Comparison of ENCODE assay signal across 9 mouse cellular contexts in genomic region chr17:29057961-29058360, GRCm38 (mm10). TPM values are rescaled to one million over a fixed set of nuclear protein-coding genes. Genes with fewer than 3 reads are reported as not detected.
DNase-seq lines count a peak whose midpoint lies in the region; ATAC-seq lines count a peak whose summit lies in the region.
"Had no signal": no experiment of that assay in that cellular context is flagged by ENCODE, and none has a peak within 500 bp of the region (broad histone marks: within the 10 kb centered on the region; RNA-seq: fewer than 3 reads in every experiment).

No protein-coding gene starts in this region.

- intact Hi-C loops in gastrocnemius, postnatal 14 days (cut with DNase I; ENCODE audit: low total_unique reads): no loop called here

- peaks cover 47% of the 10 kb centered on the region for H3K4me1 ChIP-seq in hindbrain, embryonic 10.5 days (replicated peaks)
- H3K4me1 ChIP-seq in hindbrain, embryonic 16.5 days (ENCODE audit: control insufficient read depth, insufficient read depth, low read depth, low read length): peaks cover 13% of the 10 kb centered on the region

- peak overlapping the region; percentile 31; the same call in 1 of the 2 replicates for H3K27ac ChIP-seq in hindbrain, embryonic 10.5 days
- no peak overlapping the region for H3K27ac ChIP-seq in hindbrain, embryonic 16.5 days (ENCODE audit: low read depth, low read length)

- no peak overlapping the region for H3K4me3 ChIP-seq in hindbrain, embryonic 10.5 days
- no peak overlapping the region for H3K4me3 ChIP-seq in hindbrain, embryonic 16.5 days (ENCODE audit: low read length)

- no peak for ATAC-seq in hindbrain, embryonic 16.5 days
- no peak for ATAC-seq in erythroid progenitor cell, adult 5-6 weeks (replicated peaks; ENCODE audit: low FRiP score, poor library complexity, severe bottlenecking)
- ATAC-seq in activated CD4-positive, CD25-positive, alpha-beta regulatory T cell, adult 4 months: no peak

- H3K9ac ChIP-seq in hindbrain, embryonic 16.5 days (ENCODE audit: low read depth, low read length): no peak overlapping the region

- H3K4me2 ChIP-seq in hindbrain, embryonic 16.5 days (ENCODE audit: low read length): no peak overlapping the region

- DNase-seq in hindbrain, embryonic 10.5 days (ENCODE audit: low spot score): no peak
- DNase-seq in thymus, postnatal 36 days: peak; percentile 39 to 56
- no peak for DNase-seq in thymus, postnatal 0 days (ENCODE audit: low spot score)
- peak; percentile 78 for DNase-seq in gastrocnemius, postnatal 14 days
- no peak for DNase-seq in layer of hippocampus, postnatal 25 days (ENCODE audit: extremely low spot score in 1 of 2, low spot score in 1 of 2)
- DNase-seq: cerebellum, adult 18-20 months had no signal

- no peaks in the 10 kb centered on the region for H3K9me3 ChIP-seq in hindbrain, embryonic 10.5 days
- H3K9me3 ChIP-seq in hindbrain, embryonic 16.5 days (ENCODE audit: control insufficient read depth, low read length): no peaks in the 10 kb centered on the region

- H3K36me3 ChIP-seq in hindbrain, embryonic 10.5 days: no peaks in the 10 kb centered on the region
- no peaks in the 10 kb centered on the region for H3K36me3 ChIP-seq in hindbrain, embryonic 16.5 days (ENCODE audit: control insufficient read depth, insufficient read depth, low read length)

- no peaks in the 10 kb centered on the region for H3K27me3 ChIP-seq in hindbrain, embryonic 10.5 days (ENCODE audit: insufficient read depth, poor library complexity, severe bottlenecking)
- H3K27me3 ChIP-seq in hindbrain, embryonic 16.5 days (replicated peaks; ENCODE audit: control insufficient read depth, insufficient read depth, low read length): no peaks in the 10 kb centered on the region

- 80% methylated on average over 10 of the region's 10 CpGs for WGBS in hindbrain, embryonic 10.5 days
- WGBS in hindbrain, embryonic 16.5 days: 66% methylated on average over 10 of the region's 10 CpGs

RNA-seq across cellular contexts. Expression of gene Srsf3, which starts 25.5 kb away (rescaled TPM):
- polyA plus RNA-seq in hindbrain, embryonic 10.5 days (2016; fragmentation: Nextera tagmentation; extraction: Ambion mirVana): 723 and 795 TPM in 2 replicates
- 356 and 408 TPM in 2 replicates for polyA plus RNA-seq in hindbrain, embryonic 16.5 days (2015; fragmentation: Nextera tagmentation; extraction: Ambion mirVana)
- 723 and 729 TPM in 2 replicates for polyA plus RNA-seq in thymus, postnatal 0 days (2015; fragmentation: Nextera tagmentation; extraction: Ambion mirVana)
- 10 to 100 TPM; 50.7 to 52.3 TPM for total RNA-seq in gastrocnemius, postnatal 14 days (2021)
- total RNA-seq in erythroid progenitor cell, adult 5-6 weeks (2015; ENCODE audit: low replicate concordance): 336 and 352 TPM in 2 replicates
- total RNA-seq in erythroid progenitor cell, adult 5-6 weeks (2017; ENCODE audit: low replicate concordance): 441 and 499 TPM in 2 replicates
- 100 to 1,000 TPM; 265 to 364 TPM for polyA plus RNA-seq in activated CD4-positive, CD25-positive, alpha-beta regulatory T cell, adult 4 months (2017; shearing (Covaris generic))
- total RNA-seq in layer of hippocampus, postnatal 25 days (2021): 100 to 1,000 TPM; 125 to 140 TPM

RNA-seq across cellular contexts. Expression of gene Cdkn1a, which starts 32.8 kb away (rescaled TPM):
- 29.9 and 36.0 TPM in 2 replicates for polyA plus RNA-seq in hindbrain, embryonic 10.5 days (2016; fragmentation: Nextera tagmentation; extraction: Ambion mirVana)
- 138 and 184 TPM in 2 replicates for polyA plus RNA-seq in hindbrain, embryonic 16.5 days (2015; fragmentation: Nextera tagmentation; extraction: Ambion mirVana)
- 39.3 and 39.7 TPM in 2 replicates for polyA plus RNA-seq in thymus, postnatal 0 days (2015; fragmentation: Nextera tagmentation; extraction: Ambion mirVana)
- total RNA-seq in gastrocnemius, postnatal 14 days (2021): 10 to 100 TPM; 24.1 to 70.7 TPM
- total RNA-seq in erythroid progenitor cell, adult 5-6 weeks (2015; ENCODE audit: low replicate concordance): 0.84 and 2.5 TPM in 2 replicates
- total RNA-seq in erythroid progenitor cell, adult 5-6 weeks (2017; ENCODE audit: low replicate concordance): 2.3 TPM in 1 of 2 replicates, not detected in the other
- polyA plus RNA-seq in activated CD4-positive, CD25-positive, alpha-beta regulatory T cell, adult 4 months (2017; shearing (Covaris generic)): 10 to 100 TPM in 1 of 2 experiments, 1 to 10 TPM in 1; 7.5 to 12.1 TPM
- 10 to 100 TPM in 1 of 2 experiments, 1 to 10 TPM in 1; 7.1 to 13.9 TPM for total RNA-seq in layer of hippocampus, postnatal 25 days (2021)

RNA-seq across cellular contexts. Expression of gene Stk38, which starts 50.2 kb away (rescaled TPM):
- polyA plus RNA-seq in hindbrain, embryonic 10.5 days (2016; fragmentation: Nextera tagmentation; extraction: Ambion mirVana): 131 and 133 TPM in 2 replicates
- 71.8 and 89.7 TPM in 2 replicates for polyA plus RNA-seq in hindbrain, embryonic 16.5 days (2015; fragmentation: Nextera tagmentation; extraction: Ambion mirVana)
- 95.4 and 121 TPM in 2 replicates for polyA plus RNA-seq in thymus, postnatal 0 days (2015; fragmentation: Nextera tagmentation; extraction: Ambion mirVana)
- 10 to 100 TPM; 25.3 to 29.0 TPM for total RNA-seq in gastrocnemius, postnatal 14 days (2021)
- total RNA-seq in erythroid progenitor cell, adult 5-6 weeks (2015; ENCODE audit: low replicate concordance): 112 and 129 TPM in 2 replicates
- total RNA-seq in erythroid progenitor cell, adult 5-6 weeks (2017; ENCODE audit: low replicate concordance): 111 and 134 TPM in 2 replicates
- 100 to 1,000 TPM; 196 to 222 TPM for polyA plus RNA-seq in activated CD4-positive, CD25-positive, alpha-beta regulatory T cell, adult 4 months (2017; shearing (Covaris generic))
- 10 to 100 TPM; 36.7 to 59.1 TPM for total RNA-seq in layer of hippocampus, postnatal 25 days (2021)

RNA-seq across cellular contexts. Expression of gene Rab44, which starts 56.0 kb away (rescaled TPM):
- polyA plus RNA-seq in hindbrain, embryonic 10.5 days (2016; fragmentation: Nextera tagmentation; extraction: Ambion mirVana): 0.04 TPM in 1 of 2 replicates, not detected in the other
- 0.06 and 0.26 TPM in 2 replicates for polyA plus RNA-seq in hindbrain, embryonic 16.5 days (2015; fragmentation: Nextera tagmentation; extraction: Ambion mirVana)
- polyA plus RNA-seq in thymus, postnatal 0 days (2015; fragmentation: Nextera tagmentation; extraction: Ambion mirVana): 4.9 and 5.4 TPM in 2 replicates
- total RNA-seq in gastrocnemius, postnatal 14 days (2021): 1 to 10 TPM; 1.2 to 1.6 TPM
- total RNA-seq in erythroid progenitor cell, adult 5-6 weeks (2015; ENCODE audit: low replicate concordance): 15.9 and 22.7 TPM in 2 replicates
- total RNA-seq in erythroid progenitor cell, adult 5-6 weeks (2017; ENCODE audit: low replicate concordance): 22.2 and 28.0 TPM in 2 replicates
- polyA plus RNA-seq in activated CD4-positive, CD25-positive, alpha-beta regulatory T cell, adult 4 months (2017; shearing (Covaris generic)): not detected
- total RNA-seq in layer of hippocampus, postnatal 25 days (2021): under 1 TPM in 1 of 2 experiments, not detected in 1; 0.07 TPM

Comparison
In these comparisons a context has a peak if more than half of its experiments do, and no peak if none do; other contexts are left out.
1. DNase-seq: peak in thymus, postnatal 36 days (2 of 2) and gastrocnemius, postnatal 14 days (single experiment); none in hindbrain, embryonic 10.5 days (single experiment), thymus, postnatal 0 days (single experiment) and layer of hippocampus, postnatal 25 days (0 of 2).